Mouse (Mus musculus) cerebral cortex, adult 2 months (tissue): ENCODE results near the gene Pin1.

Experiments
- WGBS: fragments of 180-500 bp; shearing (Covaris S2); methylation state at CpG from one replicate; pipeline ENCODE4 v1.1.7; 2018; 5-methylcytosine and 5-hydroxymethylcytosine counted together

Gene Pin1

DNA sequence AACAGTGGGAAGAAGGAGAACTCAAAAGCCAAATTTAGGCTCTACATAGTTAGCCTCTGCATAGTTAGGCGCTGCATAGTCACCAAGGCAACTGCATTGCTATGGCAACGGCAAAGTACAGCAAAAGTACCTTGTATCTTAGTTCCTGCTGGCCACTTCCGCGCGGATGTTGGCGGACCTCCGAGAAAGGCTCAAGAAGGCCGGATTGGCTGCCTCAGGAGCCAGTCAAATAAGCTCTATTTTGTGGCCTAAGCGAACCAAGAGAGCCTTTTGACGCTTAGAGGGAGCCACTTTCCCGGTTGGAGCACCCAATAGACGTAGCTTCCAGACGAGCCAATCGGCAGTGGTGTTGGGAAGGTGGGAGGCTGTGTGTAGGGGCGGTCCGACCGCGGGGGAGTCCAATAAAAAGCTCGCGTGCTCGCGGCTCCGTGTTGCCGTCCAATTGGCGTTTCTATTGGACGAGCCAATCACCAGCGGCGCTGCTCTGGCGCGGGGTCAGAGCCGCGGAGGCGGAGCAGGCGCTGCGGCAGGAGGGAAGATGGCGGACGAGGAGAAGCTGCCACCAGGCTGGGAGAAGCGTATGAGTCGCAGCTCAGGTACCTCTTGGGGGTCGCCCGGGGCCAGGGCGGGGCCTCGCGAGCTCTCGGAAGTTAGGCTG is at the start of gene Pin1:
Gene Pin1, plus strand, starts transcription at position 494 of the 658 bp plus-strand sequence.
- under 1% methylated on average over 45 of the region's 45 CpGs for WGBS

DNA sequence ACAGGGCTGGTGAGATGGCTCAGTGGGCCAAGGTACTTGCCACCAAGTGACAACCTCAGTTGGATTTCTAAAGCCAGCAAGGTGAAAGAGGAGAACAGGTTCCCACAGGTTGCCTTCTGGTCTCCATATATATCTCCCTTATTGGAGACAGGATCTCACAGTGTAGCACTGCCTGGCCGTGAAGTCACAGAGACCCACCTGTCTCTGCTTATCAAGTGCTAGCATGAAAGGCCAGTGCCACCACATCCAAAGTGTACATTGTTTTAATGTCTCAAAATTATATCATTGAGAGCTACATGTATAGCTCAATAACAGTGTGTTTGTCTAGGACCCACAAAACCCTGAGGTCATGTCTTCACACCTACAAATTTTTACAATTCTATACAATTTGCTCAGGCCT is 45.6 kb upstream of the Pin1 start:
- WGBS: 97% methylated on average over 1 of the region's 1 CpGs

GRCm38 (mm10) chr9:20607100-20607974 is 44.6 kb upstream of the Pin1 start:
- under 1% methylated on average over 57 of the region's 57 CpGs for WGBS

DNA sequence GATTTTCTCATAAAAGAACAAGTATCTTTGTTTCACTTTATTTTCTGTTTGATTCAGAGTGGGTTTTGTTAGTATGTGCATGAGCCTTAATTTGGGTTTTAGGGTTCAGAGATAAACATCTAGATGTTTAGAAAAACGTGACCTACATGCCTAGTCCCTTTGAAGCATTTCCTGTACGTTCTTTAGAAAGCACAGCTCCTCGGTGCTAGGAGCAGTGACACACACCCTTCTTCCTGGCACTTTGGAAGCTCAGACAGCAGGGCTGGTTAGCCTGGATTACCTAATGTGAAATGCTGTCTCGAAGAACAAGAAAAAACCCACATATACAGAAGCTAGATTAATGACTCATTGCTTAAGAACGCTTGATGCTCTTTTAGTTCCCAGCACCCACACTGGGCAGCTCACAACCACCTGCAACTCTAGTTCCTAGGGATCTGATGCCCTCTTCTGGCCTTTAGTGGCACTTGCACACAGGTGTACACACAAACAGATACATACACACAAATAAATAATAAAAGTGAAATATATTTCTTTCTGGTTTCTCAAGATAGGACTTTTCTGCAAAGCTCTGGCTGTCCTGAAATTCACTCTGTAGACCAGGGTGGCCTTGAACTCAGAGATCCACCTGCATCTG is 41.9 kb upstream of the Pin1 start:
- 76% methylated on average over 5 of the region's 5 CpGs for WGBS

GRCm38 (mm10) chr9:20611976-20612375 is 39.9 kb upstream of the Pin1 start:
- 87% methylated on average over 5 of the region's 5 CpGs for WGBS

- WGBS: 85% methylated on average over 2 of the region's 2 CpGs
These were observed 35.2 kb upstream of the Pin1 start for GRCm38 (mm10) chr9:20616685-20617084.

GRCm38 (mm10) chr9:20631332-20631731 is 20.6 kb upstream of the Pin1 start:
- 83% methylated on average over 2 of the region's 2 CpGs for WGBS

DNA sequence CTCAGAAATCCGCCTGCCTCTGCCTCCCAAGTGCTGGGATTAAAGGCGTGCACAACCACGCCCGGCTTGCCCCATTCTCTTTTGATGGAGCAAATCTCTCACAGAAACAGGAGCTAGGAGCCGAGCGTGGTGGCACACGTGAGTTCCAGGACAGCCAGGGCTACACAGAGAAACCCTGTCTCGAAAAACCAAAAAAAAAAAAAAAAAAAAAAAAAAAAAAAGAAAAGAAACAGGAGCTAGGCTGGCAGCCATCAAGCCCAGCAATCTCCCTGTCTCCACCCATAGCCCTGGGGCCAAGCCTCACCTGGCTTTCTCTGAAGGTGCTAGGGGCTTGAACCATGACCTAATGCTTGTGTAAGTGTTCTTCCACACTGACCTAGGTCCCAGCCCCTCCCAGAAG is 16.2 kb upstream of the Pin1 start:
- WGBS: 92% methylated on average over 8 of the region's 8 CpGs

DNA sequence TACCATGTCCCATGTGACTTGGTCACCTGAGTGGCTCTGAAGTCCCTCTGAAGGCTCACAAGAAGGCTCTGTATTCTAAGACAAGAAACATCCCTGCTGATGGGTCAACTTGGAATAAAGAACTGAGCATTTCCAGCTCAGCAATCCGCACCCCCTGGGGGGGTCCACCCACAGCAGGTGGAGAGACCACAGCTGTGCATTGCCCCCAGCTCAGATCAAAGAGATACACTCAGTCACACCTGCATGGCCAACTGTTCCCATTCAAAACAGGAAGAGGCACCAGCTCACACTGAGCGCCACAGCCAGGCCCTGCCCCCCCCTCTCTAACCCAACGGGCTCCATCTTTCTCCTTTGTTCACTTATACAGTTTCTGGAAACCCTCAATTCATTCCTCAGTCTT is 15.6 kb upstream of the Pin1 start:
- 75% methylated on average over 3 of the region's 3 CpGs for WGBS

DNA sequence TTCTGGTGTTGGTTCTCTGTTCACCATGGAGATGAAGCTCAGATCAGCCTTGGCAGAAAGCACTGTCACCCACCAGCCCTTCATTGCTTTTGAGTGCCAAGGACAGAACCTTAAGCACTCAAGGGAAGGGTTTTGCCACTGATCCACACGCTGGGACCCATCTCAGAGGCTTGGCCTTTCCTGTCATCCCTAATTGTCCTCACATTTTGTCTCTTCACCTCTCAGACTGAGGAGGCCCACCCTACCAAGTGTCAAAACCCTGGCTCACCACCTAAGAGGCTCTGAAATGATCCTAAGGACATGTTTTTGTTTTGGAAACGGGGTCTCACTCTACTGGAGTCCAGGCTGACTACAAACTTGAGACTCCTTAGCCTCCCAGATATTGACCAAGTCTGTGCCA is 15.1 kb upstream of the Pin1 start:
- WGBS: 84% methylated on average over 2 of the region's 2 CpGs

DNA sequence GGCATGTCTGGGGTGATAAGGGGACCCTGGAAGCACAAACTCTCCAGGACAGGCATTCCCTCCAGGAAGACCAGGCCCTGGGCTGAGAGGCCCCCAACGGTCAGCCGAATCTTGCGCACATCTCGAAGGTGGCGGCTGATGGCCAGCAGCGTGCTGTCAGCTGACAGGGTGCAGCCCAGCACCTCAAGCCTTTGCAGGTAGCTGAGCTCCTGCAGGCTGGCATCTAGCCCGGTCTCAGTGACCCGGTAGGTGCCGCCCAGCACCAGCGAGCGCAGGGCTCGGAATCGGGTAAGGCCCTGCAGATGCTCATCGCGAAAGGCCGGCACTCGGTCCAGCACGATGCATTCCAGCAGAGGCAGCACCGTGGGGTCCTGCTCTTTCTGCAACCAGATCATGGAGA is 13.3 kb upstream of the Pin1 start:
- 95% methylated on average over 19 of the region's 19 CpGs for WGBS

- 87% methylated on average over 4 of the region's 4 CpGs for WGBS
These were observed 12.4 kb upstream of the Pin1 start for GRCm38 (mm10) chr9:20639486-20639885.

DNA sequence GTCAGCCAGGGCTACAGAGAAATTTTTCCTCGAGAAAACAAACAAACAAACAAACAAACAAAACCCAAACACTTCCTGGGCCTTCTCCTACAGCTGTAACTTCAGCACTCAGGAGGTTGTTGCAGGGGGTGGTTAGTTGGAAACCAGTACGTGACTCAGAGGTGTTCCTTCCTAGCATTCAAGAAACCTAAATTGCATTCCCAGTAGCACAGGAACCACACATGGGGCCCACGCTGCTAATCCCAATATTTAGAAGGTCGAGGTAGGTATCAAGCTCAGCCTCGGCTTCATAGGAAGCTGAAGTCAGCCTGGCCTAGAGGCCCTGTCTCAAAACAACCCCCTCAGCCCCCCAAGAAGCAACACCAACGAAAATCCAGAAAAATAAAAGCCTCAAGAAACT is 10.4 kb upstream of the Pin1 start:
- WGBS: 16% methylated on average over 6 of the region's 6 CpGs

- 1% methylated on average over 51 of the region's 51 CpGs for WGBS
These were observed 9.6 kb upstream of the Pin1 start, which contains the start of gene Ubl5 for GRCm38 (mm10) chr9:20642101-20642895. Ubl5 (plus strand) TSS chr9:20642878.

DNA sequence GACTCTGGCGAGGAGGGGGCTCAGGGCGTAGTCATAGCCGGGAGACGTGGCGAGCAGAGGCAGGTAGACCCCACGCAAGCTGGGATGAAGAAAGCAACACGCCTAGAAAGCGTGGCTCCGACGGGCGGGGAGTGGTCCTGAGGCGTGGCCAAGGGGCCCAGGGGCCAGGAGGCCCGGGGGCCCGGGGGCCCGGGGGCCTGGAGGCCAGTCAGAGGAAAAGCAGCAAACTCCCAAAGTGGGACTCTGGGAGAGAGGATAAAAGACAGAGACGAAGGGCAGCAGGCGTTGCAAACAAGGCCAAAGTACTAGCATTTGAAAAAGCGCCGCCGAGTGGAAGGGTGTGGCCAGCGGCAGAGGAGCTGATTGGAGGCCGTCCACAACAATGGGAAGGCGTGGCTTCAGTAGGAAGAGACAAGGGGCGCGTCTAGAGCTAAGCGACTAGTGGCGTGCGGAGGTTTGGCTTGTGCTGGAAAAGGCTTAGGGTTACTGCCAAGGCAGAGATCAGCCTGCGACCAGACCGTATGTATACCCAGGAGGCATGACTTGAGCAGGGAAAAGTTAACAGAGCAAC is 8.9 kb upstream of the Pin1 start:
- under 1% methylated on average over 30 of the region's 30 CpGs for WGBS

GRCm38 (mm10) chr9:20643781-20644180 is 8.1 kb upstream of the Pin1 start:
- WGBS: 1% methylated on average over 13 of the region's 13 CpGs

- WGBS: under 1% methylated on average over 43 of the region's 43 CpGs
These were observed 7.4 kb upstream of the Pin1 start, which contains the start of gene Fbxl12 for GRCm38 (mm10) chr9:20644360-20645081. Fbxl12 (minus strand) TSS chr9:20644767.

DNA sequence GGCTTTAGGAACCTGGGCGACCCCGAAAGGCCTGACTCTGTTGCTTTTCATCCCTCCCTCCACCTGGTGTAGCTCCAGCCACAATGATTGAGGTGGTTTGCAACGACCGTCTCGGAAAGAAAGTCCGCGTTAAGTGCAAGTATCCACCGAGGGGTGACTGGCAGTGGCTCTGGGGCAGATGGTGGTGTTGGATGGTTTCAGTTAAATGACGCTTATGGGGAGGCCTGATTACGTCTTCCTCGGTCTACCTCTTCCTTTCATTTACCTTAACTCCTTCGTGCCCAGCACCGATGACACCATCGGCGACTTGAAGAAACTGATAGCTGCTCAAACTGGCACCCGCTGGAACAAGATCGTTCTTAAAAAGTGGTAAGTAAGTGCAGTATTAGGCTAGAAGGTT is 6.8 kb upstream of the Pin1 start:
- WGBS: 3% methylated on average over 17 of the region's 17 CpGs

DNA sequence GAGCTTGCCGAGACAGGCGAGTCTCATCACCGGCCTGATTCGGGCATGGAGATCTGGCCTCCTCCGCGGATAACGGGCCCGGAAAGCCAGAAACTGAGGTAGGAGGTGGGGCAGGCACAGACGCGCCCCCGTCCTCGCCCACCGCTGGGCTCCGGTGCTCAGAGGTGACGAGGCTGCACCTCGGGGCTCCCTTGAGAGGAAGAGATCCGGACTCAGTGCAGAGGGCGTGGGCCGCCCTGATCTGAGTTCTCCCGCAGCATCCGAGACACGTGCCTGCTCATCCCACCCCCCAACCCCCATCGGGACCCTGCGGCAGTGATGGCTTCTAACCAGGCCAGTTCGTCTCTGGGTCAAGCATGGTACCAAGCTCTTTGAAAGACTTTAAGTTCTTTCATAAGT is 364 bp downstream of the Pin1 start:
- under 1% methylated on average over 25 of the region's 25 CpGs for WGBS

- 75% methylated on average over 3 of the region's 3 CpGs for WGBS
These were observed 2.0 kb downstream of the Pin1 start for GRCm38 (mm10) chr9:20653859-20654258.

GRCm38 (mm10) chr9:20657546-20657945 is 5.7 kb downstream of the Pin1 start:
- 37% methylated on average over 3 of the region's 3 CpGs for WGBS
